Mouse (Mus musculus) telencephalon, adult 2 months (tissue): ENCODE measurements at regions not wholly inside any gene's neighbourhood (a gene's known extent, or its start where the extent isn't known, plus 50 kb on each side); places are given as distances from the start of the nearest gene placed in this dataset.
"Not testable (repeated sequence)": the region's sequence is repeated elsewhere in the genome, so short reads cannot be mapped to it uniquely, and the experiment has no call there.

Experiments
- DNase-seq: peaks from one replicate; pipeline ENCODE4 v3.0.0-alpha.2; 2011; ENCODE audit warnings: low read depth, low spot score

DNA sequence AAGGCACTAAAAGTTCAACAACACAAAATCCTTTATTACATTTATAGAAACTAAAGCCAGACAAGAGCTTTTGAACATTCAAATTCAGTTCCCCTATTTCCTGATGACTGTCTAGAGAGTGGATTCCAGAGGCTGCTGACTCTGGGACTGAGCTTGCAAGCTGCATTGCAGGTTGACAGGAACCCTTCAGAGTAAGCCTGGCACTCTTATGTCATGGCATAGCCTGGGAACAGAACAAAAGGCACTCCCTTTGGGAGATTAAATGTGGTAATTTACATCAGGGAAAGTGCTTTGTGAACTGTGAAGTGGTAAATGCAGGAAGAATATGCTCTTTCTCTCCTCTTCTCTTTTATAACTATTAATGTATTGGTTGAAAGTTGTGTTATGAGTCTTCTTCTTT lies 847.3 kb downstream of the Bcl11a start:
- DNase-seq, result no peak

DNA sequence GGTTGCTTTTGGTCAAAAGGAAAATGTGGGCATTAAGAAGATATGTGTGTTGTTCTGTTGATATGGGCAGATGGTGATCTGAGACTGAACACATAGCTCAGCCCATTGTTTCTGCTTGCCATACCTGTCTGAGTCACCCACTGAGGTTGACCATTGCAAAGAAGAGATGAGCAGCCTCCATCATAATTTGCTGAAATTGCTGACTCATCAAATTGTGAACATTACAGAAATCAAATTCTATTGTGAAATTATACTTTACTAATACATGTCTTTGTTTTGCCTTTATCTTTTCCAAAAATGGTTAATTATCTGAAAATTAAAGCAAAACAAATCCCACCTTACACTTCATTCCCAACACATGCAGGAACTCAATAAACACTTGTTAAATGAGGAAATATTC lies 865.8 kb downstream of the Bcl11a start:
- DNase-seq, result no peak

- no peak for DNase-seq
Measured at GRCm38 (mm10) chr11:24951161-24951560, 873.3 kb downstream of the Bcl11a start.

DNA sequence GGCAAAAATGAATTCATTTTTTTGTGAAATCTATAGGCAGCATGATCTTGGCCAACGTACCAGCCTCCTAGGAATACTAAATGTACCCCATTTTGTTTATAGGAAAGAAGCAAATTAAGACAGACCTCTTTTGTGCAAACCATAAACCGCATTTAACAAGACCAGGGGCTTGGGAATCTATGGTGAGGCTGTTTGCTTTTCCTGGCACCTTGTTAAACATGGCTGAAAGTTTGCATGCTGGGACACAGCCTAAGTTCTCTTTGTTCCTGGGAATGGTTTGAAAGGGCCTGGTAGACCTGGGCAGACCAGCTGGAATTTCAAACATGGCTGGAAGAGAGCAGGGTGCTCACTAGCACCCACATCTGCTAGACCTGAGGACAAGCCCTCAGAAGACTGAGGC lies 894.5 kb downstream of the Bcl11a start:
- no peak for DNase-seq

DNA sequence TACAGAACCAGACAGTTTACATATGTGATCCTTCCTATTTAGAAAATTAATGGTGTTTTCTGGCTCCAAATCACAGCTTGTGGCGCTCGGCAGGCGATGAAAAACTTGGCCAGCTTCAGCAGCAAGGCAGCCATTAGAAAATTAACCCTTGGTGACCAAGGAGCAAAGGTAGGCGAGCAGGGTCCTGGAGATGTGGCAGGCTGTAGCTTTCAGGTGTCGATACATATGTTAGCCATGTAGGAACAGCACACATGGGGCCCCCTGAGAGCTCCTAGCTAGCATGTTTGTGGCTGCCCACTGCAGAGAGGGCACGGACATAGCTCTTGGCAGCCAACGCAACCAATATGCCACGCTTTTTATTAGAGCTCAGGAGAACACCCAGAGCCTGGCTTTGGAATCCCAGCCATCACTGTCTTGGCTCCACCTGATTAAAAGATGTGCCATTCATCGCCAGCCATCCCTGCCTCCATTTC lies 902.4 kb downstream of the Bcl11a start:
- no peak for DNase-seq

- DNase-seq, result no peak
Measured at GRCm38 (mm10) chr11:24983060-24983629, 905.3 kb downstream of the Bcl11a start.

DNA sequence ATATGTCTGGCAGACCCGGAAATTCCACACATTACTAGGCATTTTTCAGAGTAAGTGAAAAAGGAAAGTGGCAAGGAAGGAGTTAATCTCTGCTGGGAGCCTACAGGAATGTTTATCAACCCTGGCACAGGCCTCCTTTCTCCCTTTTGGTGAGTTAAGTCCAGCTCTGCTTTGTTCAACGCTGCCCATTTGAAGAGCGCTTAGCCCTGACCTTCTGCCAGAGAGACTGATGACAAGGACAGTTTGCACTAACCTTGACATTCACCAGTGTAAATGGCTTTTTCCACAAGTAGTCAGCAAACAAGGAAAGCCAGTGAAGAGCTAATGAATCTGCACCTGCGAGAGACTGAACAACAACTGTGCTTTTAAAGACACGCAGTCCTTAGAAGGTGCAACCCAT lies 927.6 kb downstream of the Bcl11a start:
- DNase-seq, result no peak

- DNase-seq, result no peak
Measured at GRCm38 (mm10) chr11:25026786-25027185, 948.9 kb downstream of the Bcl11a start.

DNA sequence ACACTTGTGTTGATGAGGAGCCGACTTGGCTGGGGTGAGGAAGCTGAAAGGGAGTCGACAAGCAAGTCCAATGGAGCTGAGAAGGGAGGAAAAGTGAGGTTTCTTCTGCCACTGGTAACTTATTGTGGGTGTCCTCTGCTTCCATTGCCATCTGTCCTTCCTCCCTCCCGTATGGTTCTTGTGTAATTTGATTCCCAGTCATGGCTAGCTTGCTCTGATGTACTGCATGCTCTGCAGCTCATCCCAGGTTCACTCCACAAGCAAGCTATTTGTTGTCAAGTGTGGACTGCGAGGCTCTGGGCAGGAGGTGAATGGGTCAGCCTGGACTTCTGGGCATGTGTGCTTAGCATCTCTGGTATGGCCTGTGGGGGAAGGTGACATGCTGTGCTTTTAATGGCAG lies 963.1 kb downstream of the Bcl11a start:
- peak; percentile 42 for DNase-seq

GRCm38 (mm10) chr11:25042763-25043162 lies 964.9 kb downstream of the Bcl11a start:
- no peak for DNase-seq

DNA sequence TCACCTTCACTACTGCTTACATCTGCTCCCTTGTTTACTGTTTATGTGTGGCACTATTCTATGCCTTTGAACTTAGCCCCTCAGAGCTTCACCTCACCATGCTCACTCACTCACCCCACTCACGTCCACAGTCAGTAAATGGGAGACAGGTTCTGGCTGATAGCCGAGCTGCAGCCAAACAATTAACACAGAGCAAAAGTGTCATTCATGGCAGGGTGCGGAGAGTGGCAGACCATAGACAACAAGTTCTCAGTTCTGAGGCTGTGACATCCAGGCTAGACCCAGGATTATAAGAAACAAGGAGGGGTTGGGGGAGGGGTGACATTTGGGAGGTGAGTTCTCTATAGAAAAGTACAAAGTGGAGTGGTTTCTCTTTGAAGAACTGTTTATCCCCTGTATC lies 967.5 kb downstream of the Bcl11a start:
- no peak for DNase-seq

- no peak for DNase-seq
Measured at GRCm38 (mm10) chr11:25045977-25046376, 968.1 kb downstream of the Bcl11a start.

GRCm38 (mm10) chr11:25055698-25056097 lies 977.8 kb downstream of the Bcl11a start:
- no peak for DNase-seq

GRCm38 (mm10) chr11:25057093-25057521 lies 979.3 kb downstream of the Bcl11a start:
- DNase-seq, result no peak

DNA sequence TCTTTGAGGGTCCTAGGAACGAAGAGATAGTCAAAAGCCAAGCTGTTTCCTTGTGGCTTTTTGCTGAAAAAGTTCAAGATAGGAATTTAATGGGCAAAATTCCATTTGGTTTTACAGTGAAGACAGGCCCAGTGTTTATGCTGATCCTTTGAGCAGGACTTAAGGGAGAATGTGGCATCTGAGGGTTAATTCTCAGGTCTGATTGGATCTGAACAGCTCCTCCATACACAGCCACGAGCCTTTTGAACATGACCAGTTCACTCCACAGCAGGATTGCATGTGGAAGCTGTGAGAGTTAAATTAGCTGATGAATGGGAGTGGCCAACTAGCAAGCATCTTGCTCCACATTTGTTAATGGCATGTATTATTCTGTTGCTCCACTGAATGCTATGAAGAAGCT lies 979.7 kb downstream of the Bcl11a start:
- DNase-seq, result no peak

DNA sequence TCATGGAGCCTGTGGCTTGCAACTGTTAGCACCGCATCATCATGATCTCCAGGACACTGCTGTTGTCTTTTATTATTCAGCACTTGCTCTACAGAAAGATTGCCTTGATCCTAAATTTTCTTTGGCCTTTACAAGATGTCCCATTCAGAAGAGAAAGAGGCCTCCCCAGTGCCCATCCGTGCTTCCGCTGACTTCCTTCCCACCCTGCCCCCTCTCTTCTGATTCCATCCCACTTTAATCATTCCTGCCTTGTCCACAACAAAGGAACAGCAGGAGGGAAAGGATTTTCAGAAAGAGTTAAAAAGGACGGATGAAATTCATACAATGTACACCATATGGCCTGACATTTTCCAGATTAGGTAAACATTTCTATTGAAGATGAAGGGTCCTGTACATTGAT lies 985.2 kb downstream of the Bcl11a start:
- no peak for DNase-seq

DNA sequence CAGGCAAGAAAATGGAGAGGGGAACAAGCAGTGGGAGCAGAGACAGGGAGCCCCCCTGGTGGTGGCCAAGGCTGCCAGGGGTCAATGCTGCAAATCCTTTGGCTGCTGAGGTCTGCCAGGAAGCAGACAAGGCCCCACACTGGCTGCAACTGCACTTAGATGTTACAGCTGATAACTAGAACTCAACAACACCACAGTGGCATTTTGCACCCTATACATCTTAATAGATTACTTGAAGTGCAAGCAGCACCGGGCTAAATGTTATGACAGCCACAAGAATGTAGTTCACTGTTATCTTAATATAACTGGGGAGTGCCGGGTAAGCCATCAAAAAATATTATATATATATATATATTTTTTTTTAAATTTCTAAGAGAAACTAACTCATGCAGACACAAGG lies 986.1 kb downstream of the Bcl11a start:
- DNase-seq, result no peak

DNA sequence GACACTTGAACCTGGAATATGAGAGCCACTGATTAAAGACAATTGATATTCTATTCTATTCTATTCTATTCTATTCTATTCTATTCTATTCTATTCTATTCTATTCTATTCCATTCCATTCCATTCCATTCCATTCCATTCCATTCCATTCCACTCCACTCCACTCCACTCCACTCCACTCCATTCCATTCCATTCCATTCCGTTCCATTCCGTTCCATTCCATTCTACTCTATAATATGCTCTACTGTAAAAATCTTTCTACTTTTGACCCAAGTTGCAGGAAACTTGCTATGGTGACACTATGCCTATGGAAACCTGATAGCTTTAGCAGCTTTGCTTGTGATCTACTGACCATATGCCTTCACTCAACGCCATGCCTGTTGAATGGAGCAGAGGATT lies 1022.1 kb downstream of the Bcl11a start:
- DNase-seq, result not testable (repeated sequence)

DNA sequence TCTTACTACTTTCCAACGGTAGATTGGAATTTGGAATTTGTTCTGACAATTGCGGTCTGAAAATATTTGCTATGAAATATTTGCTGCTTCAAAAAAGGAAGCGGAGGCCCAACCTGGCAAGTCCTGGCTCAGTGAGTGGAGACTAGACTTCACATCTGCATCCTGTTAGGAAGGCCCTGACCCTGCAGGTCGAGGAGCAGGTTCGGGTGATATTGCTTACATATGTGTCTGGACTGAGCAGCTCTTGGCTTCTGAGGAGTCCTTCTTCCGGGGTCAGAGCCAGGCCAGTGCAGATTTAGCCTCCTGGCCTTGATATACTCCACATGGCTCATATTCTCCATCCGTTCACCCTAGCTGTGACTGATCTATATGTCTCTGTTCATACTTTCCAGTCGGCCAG lies 1026.6 kb downstream of the Bcl11a start:
- DNase-seq, result no peak

DNA sequence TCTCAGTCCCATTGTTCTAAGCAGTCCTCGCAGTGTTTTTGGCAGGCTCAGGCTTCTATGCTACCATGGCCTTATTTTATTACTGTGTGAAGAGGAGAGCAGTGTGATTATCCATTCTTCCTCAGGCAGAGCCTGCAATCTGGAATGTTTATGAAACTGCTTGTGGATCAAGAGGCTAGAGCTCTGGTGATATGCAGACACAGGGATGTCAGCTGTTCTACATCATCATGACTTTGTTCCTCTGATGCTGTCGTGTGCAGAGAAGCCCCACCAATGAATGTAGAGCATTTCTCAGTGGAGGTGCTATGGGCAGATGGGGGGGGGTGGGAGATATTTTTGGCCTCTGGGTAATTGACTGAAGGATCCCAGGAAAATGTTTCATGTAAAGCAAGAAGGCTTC lies 1046.6 kb downstream of the Bcl11a start:
- DNase-seq, result peak; percentile 28

DNA sequence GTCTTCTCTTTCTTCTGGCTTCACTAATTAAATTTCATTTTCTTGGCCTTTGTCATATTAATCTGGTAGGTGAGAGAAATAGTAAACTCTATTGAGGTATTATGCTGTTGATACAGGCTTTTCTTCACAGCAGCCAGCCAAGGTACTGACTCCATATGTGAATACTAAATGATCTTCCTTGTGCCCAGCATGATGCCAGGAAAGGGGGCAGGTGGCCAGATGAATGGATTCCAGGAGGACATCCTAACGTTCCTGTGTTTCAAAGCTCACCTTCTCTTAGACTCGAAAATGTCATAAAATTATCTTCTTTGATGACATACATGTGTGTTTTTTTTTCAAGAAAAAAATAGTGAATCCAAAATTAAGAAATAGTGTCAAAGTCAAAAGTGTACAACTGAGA lies 1064.4 kb downstream of the Bcl11a start:
- DNase-seq, result no peak

- no peak for DNase-seq
Measured at GRCm38 (mm10) chr11:25142833-25143232, 1065.0 kb downstream of the Bcl11a start.

- DNase-seq, result no peak
Measured at GRCm38 (mm10) chr11:25147287-25147686, 1063.3 kb downstream of the 5730522E02Rik start.

DNA sequence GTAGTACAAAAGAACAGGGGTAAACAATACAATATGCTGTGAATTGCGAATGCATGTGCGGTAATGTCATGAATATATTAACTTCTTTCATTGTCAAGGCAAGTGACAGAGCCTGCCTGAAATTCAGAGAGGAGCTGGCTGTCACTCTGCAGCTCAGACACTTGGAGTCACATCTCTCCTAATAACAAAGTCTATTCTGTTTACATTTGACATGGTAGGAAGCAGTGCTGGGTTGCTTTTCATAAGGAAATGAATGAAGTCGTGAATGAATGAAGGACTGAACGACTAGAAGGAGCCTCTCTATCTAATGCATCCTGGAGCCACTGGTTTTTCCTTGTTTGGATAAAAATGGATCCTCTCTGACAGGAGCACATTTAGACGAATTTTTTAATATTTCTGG lies 1053.9 kb downstream of the 5730522E02Rik start:
- no peak for DNase-seq
